Mouse (Mus musculus) left cerebral cortex, postnatal 25 days (tissue): ENCODE measurements at regions not wholly inside any gene's neighbourhood (a gene's known extent, or its start where the extent isn't known, plus 50 kb on each side); places are given as distances from the start of the nearest gene placed in this dataset.

Experiments
- DNase-seq, 2 experiments: peaks; one replicate each; pipeline ENCODE4 v3.0.0; 2022; ENCODE audit warnings: low spot score in 2 of 2, mixed read lengths in 1 of 2
- intact Hi-C: fragments of 180-260 bp; cut with DNase I; formaldehyde crosslinking; loops from one replicate; pipeline ENCODE4 v1.15.1; 2025

DNA sequence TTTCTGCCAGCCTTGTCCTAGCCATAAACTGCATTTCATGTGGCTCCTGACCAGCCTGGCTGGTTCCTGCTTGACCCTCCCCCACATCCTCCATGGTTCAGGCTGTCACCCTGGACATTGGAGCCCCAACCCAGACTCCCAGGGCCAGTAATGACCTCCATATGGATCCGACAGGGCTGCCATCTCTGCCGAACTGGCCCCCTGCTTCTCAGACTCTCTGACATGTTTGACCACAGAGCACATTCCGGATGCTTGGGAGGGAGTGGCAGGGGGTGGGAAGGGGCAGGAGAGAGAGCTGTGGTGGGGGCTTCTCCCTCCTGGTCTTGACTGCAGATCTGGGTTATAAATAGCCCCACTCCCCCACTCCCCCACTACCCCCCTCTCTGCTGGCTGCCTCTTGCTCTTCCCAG lies 59.0 kb upstream of the Actrt2 start:
- DNase-seq = no peak
- intact Hi-C loops = no loop called here

DNA sequence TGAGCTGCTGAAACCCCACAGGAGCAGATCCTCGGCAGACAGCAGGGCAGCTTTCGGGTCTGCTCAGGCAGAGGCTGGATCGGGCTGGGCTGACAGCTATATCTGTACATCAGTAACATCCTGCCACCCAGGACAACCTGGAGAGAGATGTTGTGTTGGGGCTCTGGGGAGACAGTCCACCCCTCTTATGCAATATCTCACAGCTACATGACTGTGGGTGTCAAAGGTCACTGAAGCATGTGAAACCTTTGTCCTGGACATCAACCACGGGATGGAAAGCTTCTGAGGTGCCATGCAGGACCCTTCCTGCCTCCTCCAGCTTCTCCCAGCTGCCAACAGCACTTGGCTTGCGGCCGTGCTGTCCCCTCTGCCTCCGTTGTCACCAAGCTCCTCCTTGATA lies 60.3 kb upstream of the Actrt2 start:
- no peak for DNase-seq
- intact Hi-C loops = no loop called here

DNA sequence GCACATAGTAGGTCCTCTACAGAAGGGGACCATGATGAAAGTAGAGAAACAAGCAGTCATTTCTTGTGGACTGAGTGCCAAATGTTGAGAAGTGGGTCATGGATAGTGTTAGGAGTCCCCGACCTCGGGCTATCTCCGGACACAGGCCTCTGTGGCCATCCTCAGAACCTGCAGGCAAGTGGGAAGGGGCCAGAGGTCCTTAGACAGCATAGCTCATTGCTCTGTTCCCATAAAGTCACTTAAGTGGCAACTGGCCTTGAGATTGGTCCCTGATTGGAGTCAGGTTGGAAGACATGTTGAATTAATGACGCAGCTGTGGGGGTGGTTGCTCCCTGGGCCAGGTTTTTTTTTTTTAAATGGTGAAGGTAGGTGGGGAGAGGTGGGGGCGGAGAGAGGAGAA lies 63.0 kb upstream of the Actrt2 start:
- intact Hi-C loops = no loop called here
- no peak for DNase-seq

DNA sequence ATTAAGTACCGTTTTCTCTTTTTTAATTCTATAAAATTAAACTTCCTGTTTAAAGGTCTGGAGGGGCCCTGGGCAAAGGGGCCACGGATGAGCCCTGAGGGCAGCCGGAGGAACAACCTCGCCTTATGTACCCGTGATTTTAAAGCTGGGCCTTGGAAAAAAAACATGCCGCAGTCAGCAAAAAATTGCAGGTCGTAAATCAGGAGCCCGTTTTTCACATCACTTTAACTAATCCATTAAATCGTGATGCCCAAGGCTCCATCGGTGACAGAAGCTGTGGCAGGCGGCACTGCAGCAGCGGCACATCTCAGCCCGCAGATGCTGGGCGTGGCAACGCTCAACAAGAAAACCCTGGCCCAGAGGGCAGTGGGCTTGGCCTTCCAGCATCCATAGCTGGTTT lies 63.7 kb upstream of the Actrt2 start:
- DNase-seq = no peak
- intact Hi-C loops = no loop called here

DNA sequence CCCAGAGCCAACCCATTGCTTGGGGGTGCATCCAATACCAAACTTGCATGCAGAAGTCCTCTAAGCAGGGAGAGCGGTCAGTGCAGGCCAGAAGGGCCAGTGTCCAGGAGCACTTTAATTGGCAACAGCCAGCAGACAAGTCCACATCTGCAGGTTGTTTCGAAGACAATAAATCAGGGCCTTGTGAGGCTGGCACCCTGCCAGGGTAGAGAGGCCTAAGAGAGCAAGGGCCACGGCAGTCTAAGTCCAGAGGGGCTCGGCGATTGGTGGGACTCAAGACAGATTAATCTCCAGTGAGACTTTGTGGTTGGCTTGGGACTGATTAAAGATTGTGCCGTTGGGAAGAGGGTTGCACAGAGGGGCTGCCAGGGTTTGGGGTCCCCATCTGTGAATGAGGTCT lies 68.4 kb upstream of the Actrt2 start:
- intact Hi-C loops = no loop called here
- DNase-seq = no peak

DNA sequence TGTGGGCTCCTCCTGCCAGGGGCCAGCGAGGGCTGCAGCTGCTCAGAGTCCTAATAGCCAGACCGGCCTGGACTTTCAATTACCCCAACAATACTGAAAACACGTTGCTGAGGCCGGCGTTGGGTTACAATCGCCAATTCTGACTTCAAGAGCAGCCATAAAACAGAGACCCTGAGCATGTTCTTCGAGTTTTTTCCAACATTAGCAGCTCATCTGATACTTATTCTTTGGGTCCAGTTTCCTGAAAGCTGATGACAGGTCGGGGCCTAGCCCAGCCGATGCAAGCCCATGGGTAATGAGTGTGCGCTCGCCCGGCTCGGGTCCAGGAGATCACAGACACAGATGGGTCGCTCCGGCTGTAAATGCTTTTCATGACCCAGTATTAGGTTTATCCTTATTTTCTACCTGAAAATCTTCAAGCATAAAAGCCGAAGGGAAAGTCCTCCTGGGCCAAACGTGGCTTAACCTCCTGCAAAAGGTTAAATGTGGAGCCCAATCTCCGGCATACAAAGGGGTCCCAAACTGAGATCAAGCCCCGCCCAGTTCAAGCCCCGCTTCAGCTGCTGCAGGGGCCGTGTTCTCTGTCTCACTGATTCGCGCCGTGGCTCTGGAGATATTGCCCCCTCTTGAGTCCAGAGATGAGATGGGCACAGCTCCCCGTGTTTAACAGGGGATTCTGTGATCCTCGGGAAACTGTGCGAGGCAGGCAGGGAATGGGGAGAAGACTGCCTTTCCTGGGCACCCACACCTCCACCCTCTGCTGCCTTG lies 73.6 kb upstream of the Actrt2 start:
- intact Hi-C loops = no loop called here
- DNase-seq = no peak

DNA sequence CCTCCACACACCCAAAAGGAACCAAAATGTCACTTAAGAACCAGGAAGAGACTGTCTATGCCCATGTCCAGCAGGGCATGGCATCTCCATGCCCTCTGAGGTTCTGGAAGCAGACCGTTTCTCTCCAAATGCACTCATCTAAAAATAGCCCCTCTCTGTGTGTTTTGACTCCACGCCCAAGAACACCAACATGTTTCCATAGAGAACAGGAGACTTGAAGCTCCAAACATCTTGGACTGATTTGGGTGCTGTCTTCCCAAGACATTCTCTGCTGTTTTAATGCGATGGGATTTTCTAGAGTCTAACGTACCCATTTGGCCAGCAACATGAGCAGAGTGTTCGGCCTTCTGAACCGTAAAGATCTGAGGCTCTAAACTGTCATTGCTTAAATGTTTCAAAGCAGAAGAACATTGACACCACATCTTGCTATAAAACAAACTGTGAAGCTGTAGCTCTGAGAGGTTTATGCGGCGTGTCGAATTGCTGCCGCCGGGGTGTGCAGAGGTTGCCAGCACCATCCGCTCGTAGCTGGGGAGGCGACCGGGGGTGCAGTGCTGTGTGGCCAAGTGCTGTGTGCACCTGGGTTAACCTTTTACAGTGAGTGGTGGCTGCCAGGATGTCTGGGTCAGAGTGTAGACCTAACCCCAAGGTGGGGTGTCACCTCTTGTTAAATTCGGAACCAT lies 78.8 kb upstream of the Actrt2 start:
- intact Hi-C loops = loop anchor here (5.0 kb wide), 1 partner anchor 81 kb away; no protein-coding TSS in a partner anchor
- peak; percentile 12 to 33 for DNase-seq

DNA sequence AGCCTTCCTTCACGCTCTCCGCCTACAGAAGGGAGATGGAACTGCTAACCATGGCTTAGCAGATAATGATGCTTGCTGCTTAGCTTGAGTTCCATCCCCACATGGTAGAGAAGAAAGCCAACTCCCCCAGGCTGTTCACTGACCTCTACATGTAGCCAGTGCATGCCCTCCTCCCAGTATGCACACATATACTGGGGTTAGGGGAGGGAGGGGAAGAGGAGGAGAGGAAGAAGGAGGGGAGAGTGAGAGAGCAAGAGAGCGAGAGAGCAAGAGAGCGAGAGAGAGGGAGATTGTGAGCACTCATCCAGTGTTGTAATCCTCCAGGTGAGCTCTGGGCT lies 79.3 kb upstream of the Actrt2 start:
- intact Hi-C loops = loop anchor here (5.0 kb wide), 1 partner anchor 80 kb away; no protein-coding TSS in a partner anchor
- no peak for DNase-seq

DNA sequence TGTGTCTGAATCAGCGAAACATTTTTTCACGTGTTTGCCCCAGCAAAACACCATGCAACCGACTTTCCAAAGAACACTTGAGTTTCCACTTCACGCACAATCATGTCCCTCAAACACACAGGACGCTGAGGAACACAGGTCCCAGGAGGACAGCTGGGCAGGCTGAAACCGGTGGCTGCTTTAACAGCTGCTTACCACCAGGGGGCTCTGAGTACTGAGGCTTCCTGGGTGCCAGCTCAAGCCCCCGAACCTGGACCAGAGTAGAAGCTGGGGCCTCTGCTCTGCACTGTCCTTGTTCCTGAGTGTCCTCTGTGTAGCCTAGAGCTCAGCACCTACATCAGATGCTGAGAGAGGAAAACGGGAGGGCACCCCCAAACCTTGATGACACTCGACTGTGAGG lies 81.5 kb upstream of the Actrt2 start:
- intact Hi-C loops = loop anchor here (5.0 kb wide), 1 partner anchor 78 kb away; no protein-coding TSS in a partner anchor
- peak in 1 of 2 experiments; percentile 12 for DNase-seq

DNA sequence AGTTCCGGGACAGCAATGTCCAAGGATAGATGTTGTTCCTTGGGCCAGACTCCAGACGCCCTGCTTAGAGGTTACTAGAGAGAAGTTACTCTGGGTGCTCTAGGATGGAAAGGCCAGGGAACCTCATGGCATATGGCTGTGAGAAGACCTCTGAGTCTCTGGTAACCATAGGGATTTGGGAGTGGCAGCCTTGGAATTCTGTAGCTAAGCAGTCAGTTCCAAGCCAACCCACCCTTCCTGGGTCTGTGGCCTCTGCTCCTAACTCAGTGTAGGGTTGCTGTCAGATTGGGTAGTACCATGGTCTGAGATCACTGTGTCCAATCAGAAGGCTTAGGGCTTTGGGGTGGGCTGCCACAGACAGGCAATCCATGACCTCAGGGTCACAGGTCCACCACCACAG lies 82.3 kb upstream of the Actrt2 start:
- intact Hi-C loops = loop anchor here (5.0 kb wide), 1 partner anchor 77 kb away; no protein-coding TSS in a partner anchor

DNA sequence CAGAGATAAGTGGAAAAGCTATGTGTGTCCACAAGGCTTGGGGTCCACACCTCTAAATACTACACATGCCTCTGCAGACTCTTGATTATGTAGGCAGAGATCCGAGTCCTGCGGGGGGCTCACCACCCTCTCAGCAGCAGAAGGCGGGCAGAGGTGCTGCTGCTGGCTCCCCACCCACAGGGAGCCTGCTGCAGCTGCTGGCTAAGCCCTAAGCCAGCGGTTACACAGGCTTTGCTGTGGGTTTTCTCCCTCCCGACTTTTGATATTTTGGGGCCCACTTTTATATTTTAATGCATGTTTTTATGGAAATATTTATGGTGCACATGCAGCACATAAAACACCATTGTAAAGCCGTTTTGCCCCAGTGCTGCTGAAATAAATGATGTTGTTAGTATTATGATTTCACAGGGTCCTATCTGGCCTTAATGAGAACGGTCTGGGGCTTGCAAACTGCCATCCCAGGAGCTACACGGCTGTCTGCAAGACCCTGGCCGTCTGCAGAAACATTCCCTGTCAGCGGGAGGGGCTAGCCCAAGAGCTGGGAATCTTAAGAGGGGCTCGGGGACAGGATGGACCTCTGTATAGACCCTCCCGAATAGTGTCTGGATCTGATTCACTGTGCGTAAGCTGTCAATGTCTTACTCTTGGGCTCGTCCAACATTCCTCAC lies 82.9 kb upstream of the Actrt2 start:
- no peak for DNase-seq
- intact Hi-C loops = no loop called here

More for the DNA sequence above, 82.3 kb upstream of the Actrt2 start:
- no peak for DNase-seq

DNA sequence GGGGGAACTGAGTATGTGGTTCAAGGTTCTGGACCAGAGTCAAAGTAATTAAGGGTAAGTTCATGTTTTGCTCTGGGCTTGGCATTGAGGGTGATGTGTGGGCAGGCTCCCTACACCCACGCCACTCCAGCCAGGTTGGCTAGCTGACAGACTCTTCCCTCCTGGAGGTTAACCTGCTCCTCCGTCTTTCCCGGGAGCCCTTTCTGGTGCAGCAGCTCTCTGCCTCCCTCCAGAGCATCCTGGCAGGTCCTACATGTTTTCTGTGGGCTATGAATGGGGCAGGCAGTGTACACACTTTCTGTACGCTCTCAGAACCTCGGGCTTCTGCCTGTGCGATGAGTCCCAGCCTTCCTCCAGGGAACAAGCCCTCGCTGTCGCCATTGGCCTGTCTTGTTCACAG lies 82.8 kb upstream of the Ttc34 start:
- intact Hi-C loops = no loop called here
- DNase-seq = no peak

DNA sequence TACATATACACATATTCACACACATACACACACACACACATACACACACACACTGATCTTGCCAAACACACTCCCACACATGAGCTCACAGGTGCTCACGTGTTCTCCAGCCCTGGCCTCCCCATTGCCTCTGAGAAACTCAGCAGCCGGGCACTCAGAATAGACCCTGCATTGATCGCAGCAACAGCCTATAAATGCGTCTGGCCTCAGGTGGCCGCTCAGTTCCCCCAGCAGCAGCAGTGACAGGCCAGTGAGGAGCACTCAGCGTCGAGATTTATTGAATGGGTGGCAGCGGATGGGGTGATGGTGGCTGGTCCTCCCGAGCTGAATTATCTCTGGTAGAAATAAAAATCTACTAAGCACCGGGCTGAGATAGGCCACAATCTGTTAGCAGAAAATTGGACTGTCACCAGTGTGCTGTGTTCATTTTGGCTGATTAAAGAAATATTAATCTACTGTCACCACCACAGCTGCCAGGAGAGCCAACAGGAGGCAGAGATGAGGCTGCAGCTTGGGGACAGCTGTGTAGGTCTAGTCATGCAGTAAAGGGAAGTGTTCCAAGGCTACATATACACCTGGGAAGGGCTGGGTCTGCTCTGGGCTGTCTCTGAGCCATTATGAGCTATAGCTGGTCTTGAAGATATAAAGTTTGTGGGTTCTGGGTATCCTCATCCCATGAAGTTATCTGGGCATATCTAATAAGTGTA lies 80.4 kb upstream of the Ttc34 start:
- intact Hi-C loops = no loop called here
- DNase-seq = no peak

DNA sequence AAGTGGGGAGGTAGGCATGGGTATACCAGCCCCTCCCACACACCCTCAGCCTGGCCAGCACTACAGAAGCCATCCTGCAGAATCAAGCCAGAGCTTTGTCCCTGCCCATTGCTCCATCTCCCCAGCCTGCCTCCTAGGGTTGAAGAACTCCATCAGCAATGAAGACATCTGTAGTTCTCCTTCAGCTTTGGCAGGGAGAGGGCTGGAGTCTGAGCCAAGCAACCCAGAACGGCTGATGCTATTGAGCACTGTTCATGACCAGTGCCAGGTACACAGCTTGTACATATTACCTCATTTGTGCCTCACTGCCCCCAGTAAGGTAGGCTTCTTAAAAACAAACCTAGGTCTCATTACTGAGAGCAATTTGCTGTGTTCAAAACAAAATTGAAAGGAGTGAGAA lies 77.4 kb upstream of the Ttc34 start:
- intact Hi-C loops = no loop called here
- no peak for DNase-seq

DNA sequence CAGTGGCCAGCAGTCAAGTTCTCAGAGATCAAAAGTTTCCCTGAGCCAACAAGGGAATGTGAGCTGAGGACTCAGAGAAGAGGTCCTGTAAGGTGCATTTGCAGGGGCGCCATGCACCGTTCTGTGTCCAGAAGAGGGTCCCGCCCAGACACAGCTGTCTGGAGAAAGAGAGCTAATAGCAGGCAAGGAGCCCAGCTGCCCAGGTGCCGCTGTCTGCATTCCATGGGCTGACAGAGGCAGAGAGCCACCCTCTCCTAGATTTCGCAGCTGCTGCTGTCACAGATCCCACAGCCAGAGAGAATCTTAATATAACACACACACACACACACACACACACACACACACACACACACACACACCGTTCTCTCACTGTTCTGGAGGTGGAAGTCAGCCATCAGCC lies 73.0 kb upstream of the Ttc34 start:
- intact Hi-C loops = no loop called here
- peak; percentile 9 to 14 for DNase-seq

DNA sequence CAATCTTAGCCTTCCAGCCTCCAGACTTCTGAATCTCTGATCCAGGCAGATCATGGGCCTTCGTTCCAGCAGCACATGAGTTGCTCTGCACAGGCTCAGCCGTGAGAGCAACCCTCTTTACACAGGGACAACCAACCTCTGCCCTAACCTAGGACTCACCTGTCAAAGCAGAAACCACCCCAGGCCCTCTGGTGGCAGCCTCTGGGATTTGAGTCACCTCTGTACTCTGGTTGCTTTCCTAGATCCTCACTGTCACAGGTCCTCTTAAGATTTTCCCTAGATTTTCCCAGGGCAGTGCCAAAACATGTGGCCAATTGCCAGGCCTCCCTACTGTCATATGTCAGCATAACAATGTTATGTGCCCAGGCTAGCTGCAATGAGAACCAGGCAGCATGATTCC lies 71.1 kb upstream of the Ttc34 start:
- DNase-seq = no peak
- intact Hi-C loops = no loop called here

DNA sequence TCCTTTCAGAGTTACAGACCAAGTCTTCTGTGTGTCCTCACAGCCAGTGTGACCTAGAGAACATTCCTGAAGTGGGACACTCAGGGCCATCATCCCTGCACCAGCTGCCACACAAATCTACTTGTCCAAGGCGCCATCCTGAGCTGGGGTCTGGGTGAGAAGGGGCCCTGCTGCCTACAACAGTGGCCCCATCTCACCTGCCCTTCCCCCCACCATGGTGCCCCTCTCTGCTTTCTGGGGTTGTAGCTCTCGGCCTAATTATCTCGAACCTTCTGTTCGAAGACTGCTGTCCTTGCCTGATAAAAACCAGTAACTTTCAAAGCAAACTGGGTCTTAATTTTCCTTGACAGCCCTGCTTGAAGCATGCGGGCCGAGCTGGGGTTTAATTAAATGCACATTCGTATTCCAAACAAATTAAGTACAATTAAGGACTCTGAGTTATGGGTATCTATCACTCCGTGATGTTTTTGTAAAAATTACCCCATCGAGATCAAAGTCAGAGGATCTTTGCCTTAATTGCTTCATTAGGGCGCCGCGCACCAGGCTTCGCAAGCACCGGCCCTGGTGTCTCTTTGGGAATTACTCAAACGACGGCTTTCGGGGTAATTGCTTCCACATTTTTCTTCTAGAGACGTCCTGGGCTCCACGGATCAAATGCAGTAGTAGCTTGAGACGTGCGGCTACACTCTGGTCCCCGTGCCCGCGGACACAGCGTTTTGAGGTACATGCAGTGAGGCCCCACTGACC lies 65.8 kb upstream of the Ttc34 start:
- no peak for DNase-seq
- intact Hi-C loops = no loop called here

DNA sequence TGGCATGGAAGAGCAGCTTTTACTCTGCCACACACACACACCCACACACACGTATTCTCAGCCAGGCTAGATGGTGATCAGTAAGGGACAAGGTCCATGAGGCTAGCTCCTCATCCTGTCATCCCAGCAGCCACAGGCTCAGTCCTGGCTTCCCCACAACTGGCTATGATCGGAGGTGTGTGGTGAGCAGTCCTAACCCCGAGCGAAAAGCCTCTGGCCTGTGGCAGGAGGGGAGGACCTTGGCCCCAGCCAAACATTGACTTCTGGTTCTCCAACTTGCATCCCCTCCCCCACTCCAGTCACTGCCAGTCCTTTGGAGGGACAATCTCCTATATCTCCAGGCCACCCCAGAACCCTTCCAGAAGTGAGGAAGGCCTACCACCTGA lies 65.2 kb upstream of the Ttc34 start:
- intact Hi-C loops = no loop called here
- DNase-seq = no peak

DNA sequence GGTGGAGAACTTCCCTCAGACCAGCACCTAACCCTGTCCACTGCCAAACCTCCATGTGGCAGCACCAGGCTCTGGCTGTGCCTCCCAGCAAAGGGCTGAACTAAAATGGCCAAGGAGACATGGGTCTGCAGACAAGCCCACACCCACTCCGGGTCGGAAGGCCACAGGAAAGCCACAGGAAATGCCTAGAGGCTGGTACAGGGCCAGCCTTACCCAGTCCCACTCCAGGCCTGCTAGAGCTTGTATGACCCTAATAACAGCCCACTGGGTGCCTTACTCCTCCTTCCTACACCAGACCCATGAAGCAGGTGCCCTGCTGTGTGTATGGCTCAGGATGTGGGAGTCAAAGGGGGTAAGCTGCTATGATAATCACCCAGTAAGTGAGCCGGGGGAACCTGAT lies 63.4 kb upstream of the Ttc34 start:
- no peak for DNase-seq
- intact Hi-C loops = no loop called here

DNA sequence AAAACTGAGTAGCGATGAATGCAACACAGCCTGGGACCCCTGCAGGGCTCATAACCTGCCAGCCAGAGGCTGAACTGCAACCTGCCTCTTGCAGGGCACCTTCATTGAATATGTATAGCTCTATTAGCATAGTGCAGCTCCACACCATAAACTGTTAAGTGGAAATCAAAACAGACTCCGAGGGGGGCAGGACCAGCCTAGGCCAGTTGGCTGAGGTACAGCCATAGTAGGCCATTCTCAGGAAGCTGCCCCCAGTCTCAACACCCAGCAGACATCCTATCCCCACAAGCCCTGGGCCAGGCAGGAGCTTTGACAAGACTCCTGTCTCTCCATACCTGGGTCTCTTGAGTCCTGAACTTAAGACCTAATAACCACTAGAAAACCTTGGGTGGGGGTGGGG lies 62.9 kb upstream of the Ttc34 start:
- intact Hi-C loops = no loop called here

More for the DNA sequence above, 62.9 kb upstream of the Ttc34 start:
- DNase-seq = no peak
